Mouse (Mus musculus) lung, postnatal 0 days (tissue): Measurements from ENCODE around the gene Amotl1.

Source experiments
- CTCF ChIP-seq: IDR thresholded peaks from 2 replicates; pipeline ENCODE4 v1.5.1; 2016; ENCODE audit warnings: antibody characterized with exemption, mild to moderate bottlenecking
- EP300 ChIP-seq: IDR thresholded peaks from 2 replicates; pipeline ENCODE4 v1.6.1; 2016; ENCODE audit warnings: antibody characterized with exemption, mild to moderate bottlenecking, control low read depth

DNA sequence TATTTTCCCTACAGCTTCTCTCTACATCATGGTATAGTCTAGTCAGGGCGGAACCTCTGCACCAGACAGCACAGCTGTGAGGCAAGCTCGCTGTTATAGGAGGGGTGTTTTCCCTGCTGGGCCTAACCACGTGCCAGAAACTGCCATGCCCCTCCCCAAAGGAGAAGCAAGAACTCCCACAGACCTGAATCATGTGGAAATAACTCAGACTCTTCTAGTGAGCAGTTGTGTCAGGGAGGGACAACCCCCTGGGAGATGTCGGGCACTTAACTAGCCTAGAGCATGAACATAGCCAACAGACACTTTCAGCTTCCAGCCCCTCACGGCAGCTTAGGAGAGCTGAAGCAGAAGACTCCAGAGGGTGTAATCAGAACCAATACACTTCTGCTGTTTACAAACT, 13.1 kb downstream of the Amotl1 start:
- TF ChIP-seq CTCF (no peak), EP300 (no peak)
